Mouse (Mus musculus): ENCODE data around the gene Cyth1. TPM values are rescaled to one million over a fixed set of nuclear protein-coding genes. Genes with fewer than 3 reads are reported as not detected.

Gene Cyth1
- polyA plus RNA-seq, 1 experiment, result 19.6 TPM

DNA sequence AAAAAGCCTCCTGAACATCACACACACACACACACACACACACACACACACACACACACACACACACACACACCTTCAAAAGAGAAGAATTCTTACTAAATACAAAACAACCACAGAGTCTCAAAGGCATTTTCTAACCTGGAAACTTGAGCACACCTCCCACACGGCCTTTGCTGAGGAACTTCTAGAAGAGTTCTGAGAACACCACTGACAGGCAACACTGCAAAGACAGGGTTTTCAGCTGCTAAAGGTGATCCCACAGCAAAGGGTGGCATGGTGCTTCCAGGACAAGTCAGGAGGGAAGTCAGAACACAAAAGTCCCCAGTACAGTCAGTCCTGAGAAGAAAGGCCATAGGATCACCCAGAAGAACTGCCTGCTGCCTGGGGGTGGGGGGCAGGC lies 22.5 kb downstream of the Cyth1 start:
- Histone ChIP-seq H3K4me3 (ENCODE audit: low read depth, low read length) (no peak overlapping the region), H3K36me3 (ENCODE audit: control insufficient read depth, insufficient read depth, low read length) (no peaks in the 10 kb centered on the region), H3K27ac (ENCODE audit: insufficient read depth, low read depth, low read length) (no peak overlapping the region), H3K27me3 (ENCODE audit: control insufficient read depth, insufficient read depth, low read length) (no peaks in the 10 kb centered on the region), H3K4me1 (ENCODE audit: control insufficient read depth, insufficient read depth, insufficient read length, low read length) (peaks cover 3% of the 10 kb centered on the region; the same call in 1 of the 2 replicates)
- no peak for TF ChIP-seq POLR2A (IDR thresholded peaks at IDR 0.05; ENCODE audit: low read depth, low read length)
- no peak for TF ChIP-seq CTCF (IDR thresholded peaks at IDR 0.05; ENCODE audit: extremely low read depth, insufficient read length, insufficient replicate concordance, low read depth, low read length)
- WGBS, result 74% methylated on average over 1 of the region's 1 CpGs

DNA sequence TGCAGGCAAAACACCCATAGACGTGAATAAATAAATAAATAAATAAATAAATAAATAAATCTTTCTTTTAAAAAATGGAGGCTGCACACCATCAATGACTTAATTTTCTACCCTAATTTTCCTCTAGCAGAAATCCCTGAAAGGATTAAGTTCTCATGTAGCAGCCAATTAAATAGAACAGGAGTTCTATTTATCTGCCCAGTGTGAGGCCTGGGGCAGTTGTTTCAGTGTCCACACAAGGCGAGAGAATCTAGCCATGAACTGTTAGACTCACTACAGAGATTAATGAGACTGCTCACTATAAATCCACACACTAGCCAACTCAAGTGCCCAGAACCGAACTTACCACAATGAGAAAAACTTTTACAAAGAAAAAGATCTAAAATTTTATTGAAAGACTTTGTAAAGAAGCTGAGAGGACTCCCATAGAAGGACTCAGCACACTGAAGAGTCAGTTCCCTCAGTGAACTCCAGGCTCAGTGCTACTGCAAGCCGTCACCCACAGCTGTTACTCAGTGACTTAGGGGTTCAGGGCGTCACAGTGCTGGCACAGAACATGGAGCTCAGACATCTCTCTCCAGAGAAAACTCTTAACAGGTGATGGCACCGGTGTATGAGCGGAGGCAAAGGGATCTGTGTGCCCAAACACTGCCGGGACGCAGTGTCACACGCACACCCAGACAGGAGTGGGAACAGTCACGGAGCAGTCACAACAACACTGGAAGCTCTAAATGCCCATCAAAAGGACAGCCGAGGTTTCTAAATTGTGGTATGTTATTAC lies 23.1 kb downstream of the Cyth1 start:
- 87% methylated on average over 12 of the region's 12 CpGs for WGBS
- Histone ChIP-seq H3K27ac (ENCODE audit: insufficient read depth, low read depth, low read length) (no peak overlapping the region), H3K4me1 (ENCODE audit: control insufficient read depth, insufficient read depth, insufficient read length, low read length) (peaks cover 3% of the 10 kb centered on the region; the same call in 1 of the 2 replicates), H3K4me3 (ENCODE audit: low read depth, low read length) (no peak overlapping the region), H3K36me3 (ENCODE audit: control insufficient read depth, insufficient read depth, low read length) (no peaks in the 10 kb centered on the region), H3K27me3 (ENCODE audit: control insufficient read depth, insufficient read depth, low read length) (no peaks in the 10 kb centered on the region)
- TF ChIP-seq POLR2A (IDR thresholded peaks at IDR 0.05; ENCODE audit: low read depth, low read length) (no peak), CTCF (IDR thresholded peaks at IDR 0.05; ENCODE audit: extremely low read depth, insufficient read length, insufficient replicate concordance, low read depth, low read length) (no peak)

DNA sequence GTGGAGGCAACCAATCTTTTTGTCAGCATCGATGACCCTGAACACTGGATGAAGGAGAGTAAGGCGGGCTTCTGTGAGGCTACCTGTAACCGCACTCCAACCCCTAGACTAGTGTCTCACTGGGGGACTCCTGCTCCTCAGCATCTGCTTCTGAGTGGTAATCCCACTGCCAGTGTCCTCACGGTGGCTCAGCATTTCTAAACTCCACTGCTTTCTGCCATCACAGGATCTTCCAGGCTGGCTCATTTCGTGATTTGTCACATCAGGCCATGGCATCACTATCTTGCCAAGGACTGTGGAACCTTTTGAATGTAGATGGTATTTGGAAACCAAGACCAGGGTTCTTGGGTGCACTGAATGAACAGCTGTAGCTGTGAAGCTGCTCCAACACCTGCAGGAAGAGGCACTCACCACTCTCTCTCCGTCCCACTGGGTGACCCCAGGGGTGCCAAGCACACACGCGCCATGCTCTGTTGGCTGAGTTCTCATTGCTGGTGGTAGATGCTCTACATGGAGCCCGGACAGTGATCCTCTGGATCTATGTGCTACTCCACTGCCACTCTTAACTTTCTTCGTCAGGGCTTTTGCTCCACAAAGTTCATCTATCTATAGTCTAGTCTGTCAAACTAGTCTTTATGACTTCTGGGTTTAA lies 24.9 kb downstream of the Cyth1 start:
- H3K36me3 ChIP-seq (ENCODE audit: control insufficient read depth, insufficient read depth, low read length), result no peaks in the 10 kb centered on the region

DNA sequence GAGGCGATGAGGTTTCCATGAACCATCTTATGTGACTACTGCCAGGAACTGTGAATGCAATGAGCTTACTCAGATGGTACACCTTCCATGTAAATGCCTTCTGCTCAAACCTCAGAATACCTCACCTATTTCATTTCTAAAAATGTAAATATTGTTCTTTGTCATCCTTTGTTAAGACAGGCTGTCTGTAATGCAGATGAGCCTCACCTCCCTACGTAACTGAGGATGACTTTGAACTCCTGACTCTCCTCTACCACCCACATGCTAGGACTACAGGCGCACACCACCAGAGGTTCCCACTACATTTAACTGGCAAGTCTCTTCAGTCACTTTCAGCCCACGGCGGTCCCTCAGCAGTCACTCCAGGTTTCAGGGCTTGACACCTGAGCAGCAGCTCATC lies 25.5 kb downstream of the Cyth1 start:
- H3K27ac ChIP-seq (ENCODE audit: insufficient read depth, low read depth, low read length), result no peak overlapping the region; the same call in 1 of the 2 replicates
- H3K4me1 ChIP-seq (ENCODE audit: control insufficient read depth, insufficient read depth, insufficient read length, low read length), result no peaks in the 10 kb centered on the region; the same call in 1 of the 2 replicates
- 83% methylated on average over 5 of the region's 5 CpGs for WGBS
- TF ChIP-seq POLR2A (IDR thresholded peaks at IDR 0.05; ENCODE audit: low read depth, low read length), result no peak
- TF ChIP-seq CTCF (IDR thresholded peaks at IDR 0.05; ENCODE audit: extremely low read depth, insufficient read length, insufficient replicate concordance, low read depth, low read length), result no peak
- H3K36me3 ChIP-seq (ENCODE audit: control insufficient read depth, insufficient read depth, low read length), result no peaks in the 10 kb centered on the region
- H3K27me3 ChIP-seq (ENCODE audit: control insufficient read depth, insufficient read depth, low read length), result no peaks in the 10 kb centered on the region
- H3K4me3 ChIP-seq (ENCODE audit: low read depth, low read length), result no peak overlapping the region

More for the DNA sequence above, 24.9 kb downstream of the Cyth1 start:
- Histone ChIP-seq H3K27me3 (ENCODE audit: control insufficient read depth, insufficient read depth, low read length) (no peaks in the 10 kb centered on the region), H3K27ac (ENCODE audit: insufficient read depth, low read depth, low read length) (no peak overlapping the region), H3K4me1 (ENCODE audit: control insufficient read depth, insufficient read depth, insufficient read length, low read length) (peaks cover 3% of the 10 kb centered on the region; the same call in 1 of the 2 replicates), H3K4me3 (ENCODE audit: low read depth, low read length) (no peak overlapping the region)
- 85% methylated on average over 10 of the region's 10 CpGs for WGBS
- no peak for TF ChIP-seq CTCF (IDR thresholded peaks at IDR 0.05; ENCODE audit: extremely low read depth, insufficient read length, insufficient replicate concordance, low read depth, low read length)
- TF ChIP-seq POLR2A (IDR thresholded peaks at IDR 0.05; ENCODE audit: low read depth, low read length), result no peak

DNA sequence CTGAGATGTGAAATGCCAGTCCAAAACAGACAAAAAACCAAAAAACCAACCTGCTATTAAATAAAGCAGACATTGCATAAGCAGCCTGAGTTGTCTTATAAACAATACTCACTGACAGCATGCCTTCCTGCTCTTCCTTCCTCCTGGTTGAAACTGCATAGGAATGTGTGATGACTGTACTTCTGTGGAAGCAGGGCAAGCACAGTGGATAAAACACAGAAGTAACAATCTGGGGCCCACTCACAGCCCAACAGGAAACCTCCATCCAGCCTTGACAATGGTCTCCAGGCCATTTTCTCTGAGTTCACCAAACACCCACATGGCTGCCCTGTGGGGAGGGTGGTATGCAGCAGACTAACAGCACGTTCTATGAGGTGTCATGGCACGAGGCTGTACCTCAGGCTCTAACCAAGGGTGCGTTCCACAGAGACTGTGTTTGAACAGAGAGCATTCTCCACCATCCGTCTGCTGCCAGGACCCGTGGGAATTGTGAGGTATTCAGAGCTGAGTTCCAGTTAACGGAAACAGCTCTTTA lies 26.0 kb downstream of the Cyth1 start:
- Histone ChIP-seq H3K4me3 (ENCODE audit: low read depth, low read length) (no peak overlapping the region), H3K36me3 (ENCODE audit: control insufficient read depth, insufficient read depth, low read length) (no peaks in the 10 kb centered on the region), H3K27ac (ENCODE audit: insufficient read depth, low read depth, low read length) (no peak overlapping the region; the same call in 1 of the 2 replicates), H3K4me1 (ENCODE audit: control insufficient read depth, insufficient read depth, insufficient read length, low read length) (no peaks in the 10 kb centered on the region; the same call in 1 of the 2 replicates), H3K27me3 (ENCODE audit: control insufficient read depth, insufficient read depth, low read length) (no peaks in the 10 kb centered on the region)
- TF ChIP-seq POLR2A (IDR thresholded peaks at IDR 0.05; ENCODE audit: low read depth, low read length) (no peak), CTCF (IDR thresholded peaks at IDR 0.05; ENCODE audit: extremely low read depth, insufficient read length, insufficient replicate concordance, low read depth, low read length) (no peak)
- 66% methylated on average over 6 of the region's 6 CpGs for WGBS

DNA sequence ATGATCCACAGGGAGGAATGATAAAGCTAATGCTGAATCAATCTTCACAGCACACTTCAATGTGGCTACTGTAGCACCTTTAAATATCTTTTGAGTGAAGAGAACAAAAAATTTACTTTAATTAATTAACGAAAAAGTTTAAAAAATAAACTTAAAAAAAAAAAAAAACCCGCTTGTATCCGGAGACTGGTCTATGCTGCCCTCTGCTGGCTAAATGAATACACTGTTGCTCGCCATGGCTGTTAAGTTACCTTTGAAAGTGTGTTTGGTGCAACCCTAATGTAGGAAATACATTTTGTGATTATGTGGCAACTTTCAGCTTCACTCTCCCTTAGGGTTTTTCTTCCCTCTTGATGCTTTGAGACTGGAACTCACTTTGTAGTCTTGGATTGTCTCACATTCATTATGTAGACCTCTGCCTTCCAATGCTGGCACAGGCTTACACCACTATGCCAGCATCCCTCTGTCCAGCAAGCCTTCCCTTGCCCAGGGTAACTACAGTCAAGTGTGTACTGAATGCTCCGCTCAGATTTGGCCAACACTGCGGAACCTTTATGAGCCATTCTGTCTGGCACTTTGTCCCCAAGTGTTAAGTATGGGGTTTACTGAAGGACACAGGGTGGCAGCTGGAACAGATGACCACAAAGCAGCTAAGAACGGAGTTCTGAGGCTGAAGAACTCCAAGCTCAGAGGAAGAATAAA lies 27.7 kb downstream of the Cyth1 start:
- no peak overlapping the region for H3K4me3 ChIP-seq (ENCODE audit: low read depth, low read length)
- H3K27me3 ChIP-seq (ENCODE audit: control insufficient read depth, insufficient read depth, low read length), result no peaks in the 10 kb centered on the region
- H3K36me3 ChIP-seq (ENCODE audit: control insufficient read depth, insufficient read depth, low read length), result no peaks in the 10 kb centered on the region
- 26% methylated on average over 7 of the region's 7 CpGs for WGBS
- TF ChIP-seq POLR2A (IDR thresholded peaks at IDR 0.05; ENCODE audit: low read depth, low read length) (no peak), CTCF (IDR thresholded peaks at IDR 0.05; ENCODE audit: extremely low read depth, insufficient read length, insufficient replicate concordance, low read depth, low read length) (no peak)
- peaks cover 8% of the 10 kb centered on the region; the same call in 1 of the 2 replicates for H3K4me1 ChIP-seq (ENCODE audit: control insufficient read depth, insufficient read depth, insufficient read length, low read length)
- H3K27ac ChIP-seq (ENCODE audit: insufficient read depth, low read depth, low read length), result no peak overlapping the region
